Mouse (Mus musculus): ENCODE results near the gene Exoc2. TPM values are rescaled to one million over a fixed set of nuclear protein-coding genes. Genes with fewer than 3 reads are reported as not detected.

The Exoc2 gene
- total RNA-seq, 1 experiment = 22.8 TPM

GRCm38 (mm10) chr13:30809240-30809639, 164.7 kb downstream of the Exoc2 start:
- Histone ChIP-seq H3K36me3 (ENCODE audit: control insufficient read depth, insufficient read depth, low read length, poor library complexity, severe bottlenecking) (no peaks in the 10 kb centered on the region), H3K4me1 (ENCODE audit: control insufficient read depth in 2 of 2, insufficient read depth in 2 of 2, low read length in 2 of 2, poor library complexity in 1 of 2) (no peaks in the 10 kb centered on the region), H3K4me3 (ENCODE audit: insufficient read depth in 1 of 2, low read depth in 1 of 2, low read length in 2 of 2, poor library complexity in 1 of 2, severe bottlenecking in 1 of 2) (no peak overlapping the region), H3K9me3 (ENCODE audit: control insufficient read depth, insufficient read depth, low read depth, low read length) (no peaks in the 10 kb centered on the region), H3K27ac (ENCODE audit: insufficient read depth, low read depth, low read length, poor library complexity, severe bottlenecking) (no peak overlapping the region), H3K9ac (ENCODE audit: insufficient read depth, low read depth, low read length, poor library complexity, severe bottlenecking) (no peak overlapping the region)
- in situ Hi-C loops (cut with MboI; ENCODE audit: low sequenced_read_pairs in 2 of 2, unreplicated experiment in 2 of 2) = no loop called here
- TF ChIP-seq ZNF384 (IDR thresholded peaks at IDR 0.05; ENCODE audit: low read depth, low read length) (no peak), HCFC1 (IDR thresholded peaks at IDR 0.05; ENCODE audit: borderline replicate concordance, insufficient read depth, low read length) (no peak)
- no peak for DNase-seq (ENCODE audit: low read depth, low spot score)

GRCm38 (mm10) chr13:30802336-30802955, 171.4 kb downstream of the Exoc2 start:
- no peak for DNase-seq (ENCODE audit: low read depth, low spot score)
- H3K4me3 ChIP-seq (ENCODE audit: insufficient read depth in 1 of 2, low read depth in 1 of 2, low read length in 2 of 2, poor library complexity in 1 of 2, severe bottlenecking in 1 of 2) = no peak overlapping the region
- no peak overlapping the region for H3K27ac ChIP-seq (ENCODE audit: insufficient read depth, low read depth, low read length, poor library complexity, severe bottlenecking)
- no peaks in the 10 kb centered on the region for H3K36me3 ChIP-seq (ENCODE audit: control insufficient read depth, insufficient read depth, low read length, poor library complexity, severe bottlenecking)
- in situ Hi-C loops (cut with MboI; ENCODE audit: low sequenced_read_pairs in 2 of 2, unreplicated experiment in 2 of 2) = no loop called here
- H3K4me1 ChIP-seq (ENCODE audit: control insufficient read depth in 2 of 2, insufficient read depth in 2 of 2, low read length in 2 of 2, poor library complexity in 1 of 2) = no peaks in the 10 kb centered on the region
- H3K9me3 ChIP-seq (ENCODE audit: control insufficient read depth, insufficient read depth, low read depth, low read length) = no peaks in the 10 kb centered on the region
- TF ChIP-seq ZNF384 (IDR thresholded peaks at IDR 0.05; ENCODE audit: low read depth, low read length) (no peak), ZC3H11A (IDR thresholded peaks at IDR 0.05; ENCODE audit: borderline replicate concordance, low read depth, low read length) (no peak), CHD2 (IDR thresholded peaks at IDR 0.05; ENCODE audit: low read depth, low read length) (no peak), MAFK (IDR thresholded peaks at IDR 0.05; ENCODE audit: insufficient read depth, low read depth, low read length) (no peak), HCFC1 (IDR thresholded peaks at IDR 0.05; ENCODE audit: borderline replicate concordance, insufficient read depth, low read length) (no peak)
- no peak overlapping the region for H3K9ac ChIP-seq (ENCODE audit: insufficient read depth, low read depth, low read length, poor library complexity, severe bottlenecking)

DNA sequence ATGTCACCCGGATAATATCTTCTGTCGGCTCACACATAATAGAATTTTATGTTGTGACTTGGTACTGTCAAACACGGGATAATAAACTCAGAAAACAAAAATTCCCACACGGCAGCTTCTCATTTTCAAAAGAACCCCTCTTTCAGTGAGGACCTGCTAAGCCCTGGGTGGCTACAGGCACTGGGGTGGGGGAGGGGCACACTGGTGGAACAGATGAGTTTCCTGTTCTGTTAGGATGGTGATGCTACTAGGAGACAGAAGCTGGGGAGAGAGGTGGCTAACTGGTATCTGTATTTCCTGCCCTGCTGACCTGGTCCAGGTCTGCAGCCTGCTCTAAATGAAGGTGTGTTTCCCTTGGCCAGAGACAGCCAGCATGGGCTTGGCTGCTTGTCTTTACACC, 172.0 kb downstream of the Exoc2 start:
- in situ Hi-C loops (cut with MboI; ENCODE audit: low sequenced_read_pairs in 2 of 2, unreplicated experiment in 2 of 2) = no loop called here
- H3K9me3 ChIP-seq (ENCODE audit: control insufficient read depth, insufficient read depth, low read depth, low read length) = no peaks in the 10 kb centered on the region
- no peaks in the 10 kb centered on the region for H3K4me1 ChIP-seq (ENCODE audit: control insufficient read depth in 2 of 2, insufficient read depth in 2 of 2, low read length in 2 of 2, poor library complexity in 1 of 2)
- no peak overlapping the region for H3K9ac ChIP-seq (ENCODE audit: insufficient read depth, low read depth, low read length, poor library complexity, severe bottlenecking)
- H3K4me3 ChIP-seq (ENCODE audit: insufficient read depth in 1 of 2, low read depth in 1 of 2, low read length in 2 of 2, poor library complexity in 1 of 2, severe bottlenecking in 1 of 2) = no peak overlapping the region
- no peak overlapping the region for H3K27ac ChIP-seq (ENCODE audit: insufficient read depth, low read depth, low read length, poor library complexity, severe bottlenecking)
- no peak for DNase-seq (ENCODE audit: low read depth, low spot score)
- no peak for TF ChIP-seq ZNF384 (IDR thresholded peaks at IDR 0.05; ENCODE audit: low read depth, low read length)
- no peak for TF ChIP-seq MAFK (IDR thresholded peaks at IDR 0.05; ENCODE audit: insufficient read depth, low read depth, low read length)
- no peak for TF ChIP-seq CHD2 (IDR thresholded peaks at IDR 0.05; ENCODE audit: low read depth, low read length)
- no peak for TF ChIP-seq ZC3H11A (IDR thresholded peaks at IDR 0.05; ENCODE audit: borderline replicate concordance, low read depth, low read length)
- TF ChIP-seq HCFC1 (IDR thresholded peaks at IDR 0.05; ENCODE audit: borderline replicate concordance, insufficient read depth, low read length) = no peak
- H3K36me3 ChIP-seq (ENCODE audit: control insufficient read depth, insufficient read depth, low read length, poor library complexity, severe bottlenecking) = no peaks in the 10 kb centered on the region

GRCm38 (mm10) chr13:30795960-30796359, 177.9 kb downstream of the Exoc2 start:
- in situ Hi-C loops (cut with MboI; ENCODE audit: low sequenced_read_pairs in 2 of 2, unreplicated experiment in 2 of 2) = no loop called here
- no peak for DNase-seq (ENCODE audit: low read depth, low spot score)
- TF ChIP-seq ZNF384 (IDR thresholded peaks at IDR 0.05; ENCODE audit: low read depth, low read length) = no peak
- TF ChIP-seq CHD2 (IDR thresholded peaks at IDR 0.05; ENCODE audit: low read depth, low read length) = no peak
- no peak for TF ChIP-seq MAFK (IDR thresholded peaks at IDR 0.05; ENCODE audit: insufficient read depth, low read depth, low read length)
- TF ChIP-seq ZC3H11A (IDR thresholded peaks at IDR 0.05; ENCODE audit: borderline replicate concordance, low read depth, low read length) = no peak
- no peak for TF ChIP-seq HCFC1 (IDR thresholded peaks at IDR 0.05; ENCODE audit: borderline replicate concordance, insufficient read depth, low read length)
- H3K27ac ChIP-seq (ENCODE audit: insufficient read depth, low read depth, low read length, poor library complexity, severe bottlenecking) = no peak overlapping the region
- no peaks in the 10 kb centered on the region for H3K4me1 ChIP-seq (ENCODE audit: control insufficient read depth in 2 of 2, insufficient read depth in 2 of 2, low read length in 2 of 2, poor library complexity in 1 of 2)
- H3K36me3 ChIP-seq (ENCODE audit: control insufficient read depth, insufficient read depth, low read length, poor library complexity, severe bottlenecking) = no peaks in the 10 kb centered on the region
- no peak overlapping the region for H3K4me3 ChIP-seq (ENCODE audit: insufficient read depth in 1 of 2, low read depth in 1 of 2, low read length in 2 of 2, poor library complexity in 1 of 2, severe bottlenecking in 1 of 2)
- no peaks in the 10 kb centered on the region for H3K9me3 ChIP-seq (ENCODE audit: control insufficient read depth, insufficient read depth, low read depth, low read length)
- no peak overlapping the region for H3K9ac ChIP-seq (ENCODE audit: insufficient read depth, low read depth, low read length, poor library complexity, severe bottlenecking)

DNA sequence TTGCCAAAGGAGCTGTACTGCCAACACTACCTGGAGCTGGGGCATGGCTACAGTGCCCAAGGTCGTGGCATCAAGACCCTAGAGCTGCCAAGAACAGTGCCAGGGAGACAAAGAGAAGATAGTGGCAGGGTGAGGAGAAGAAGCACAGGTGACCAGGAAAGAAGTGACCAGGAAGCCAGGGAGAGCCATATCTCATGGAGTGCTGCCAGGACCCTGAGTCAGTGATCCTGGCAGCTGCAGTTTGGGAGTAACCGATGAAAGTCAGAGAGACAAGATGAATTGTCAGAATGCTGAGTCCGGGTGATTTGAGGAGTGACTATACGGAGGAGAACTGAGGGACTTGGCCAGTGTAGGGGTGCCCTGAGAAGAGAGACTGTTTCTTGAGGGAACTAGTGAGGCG, 180.3 kb downstream of the Exoc2 start:
- no peaks in the 10 kb centered on the region for H3K36me3 ChIP-seq (ENCODE audit: control insufficient read depth, insufficient read depth, low read length, poor library complexity, severe bottlenecking)
- in situ Hi-C loops (cut with MboI; ENCODE audit: low sequenced_read_pairs in 2 of 2, unreplicated experiment in 2 of 2) = no loop called here

More for the DNA sequence above, 180.3 kb downstream of the Exoc2 start:
- H3K9ac ChIP-seq (ENCODE audit: insufficient read depth, low read depth, low read length, poor library complexity, severe bottlenecking) = no peak overlapping the region
- TF ChIP-seq HCFC1 (IDR thresholded peaks at IDR 0.05; ENCODE audit: borderline replicate concordance, insufficient read depth, low read length) = no peak
- no peak for TF ChIP-seq MAFK (IDR thresholded peaks at IDR 0.05; ENCODE audit: insufficient read depth, low read depth, low read length)
- TF ChIP-seq ZNF384 (IDR thresholded peaks at IDR 0.05; ENCODE audit: low read depth, low read length) = no peak
- no peak for TF ChIP-seq ZC3H11A (IDR thresholded peaks at IDR 0.05; ENCODE audit: borderline replicate concordance, low read depth, low read length)
- TF ChIP-seq CHD2 (IDR thresholded peaks at IDR 0.05; ENCODE audit: low read depth, low read length) = no peak
- DNase-seq (ENCODE audit: low read depth, low spot score) = no peak
- no peaks in the 10 kb centered on the region for H3K9me3 ChIP-seq (ENCODE audit: control insufficient read depth, insufficient read depth, low read depth, low read length)
- H3K4me3 ChIP-seq (ENCODE audit: insufficient read depth in 1 of 2, low read depth in 1 of 2, low read length in 2 of 2, poor library complexity in 1 of 2, severe bottlenecking in 1 of 2) = no peak overlapping the region
- H3K4me1 ChIP-seq (ENCODE audit: control insufficient read depth in 2 of 2, insufficient read depth in 2 of 2, low read length in 2 of 2, poor library complexity in 1 of 2) = no peaks in the 10 kb centered on the region
- H3K27ac ChIP-seq (ENCODE audit: insufficient read depth, low read depth, low read length, poor library complexity, severe bottlenecking) = no peak overlapping the region

All from ES-E14 (cell line).